Mouse (Mus musculus): ENCODE measurements around the gene Prkcb. TPM values are rescaled to one million over a fixed set of nuclear protein-coding genes. Genes with fewer than 3 reads are reported as not detected.

Gene Prkcb
- total RNA-seq, 2 experiments from 2014 or later, result 1.2 to 1.4 TPM

GRCm38 (mm10) chr7:122319566-122319965 is 31.0 kb downstream of the Prkcb start:
- DNase-seq, result no peak

GRCm38 (mm10) chr7:122320843-122321544 is 32.4 kb downstream of the Prkcb start:
- no peak for DNase-seq

- DNase-seq, result no peak
Observed at GRCm38 (mm10) chr7:122322038-122322690, 33.6 kb downstream of the Prkcb start.

GRCm38 (mm10) chr7:122327942-122328341 is 39.4 kb downstream of the Prkcb start:
- DNase-seq, result no peak

- DNase-seq, result no peak
Observed at GRCm38 (mm10) chr7:122328466-122328865, 39.9 kb downstream of the Prkcb start.

GRCm38 (mm10) chr7:122329588-122329987 is 41.0 kb downstream of the Prkcb start:
- DNase-seq, result no peak

GRCm38 (mm10) chr7:122333686-122334085 is 45.1 kb downstream of the Prkcb start:
- no peak for DNase-seq

- no peak for DNase-seq
Observed at GRCm38 (mm10) chr7:122337302-122337701, 48.8 kb downstream of the Prkcb start.

- DNase-seq, result no peak
Observed at GRCm38 (mm10) chr7:122338055-122338454, 49.5 kb downstream of the Prkcb start.

GRCm38 (mm10) chr7:122339476-122339875 is 50.9 kb downstream of the Prkcb start:
- DNase-seq, result no peak

- DNase-seq, result no peak
Observed at GRCm38 (mm10) chr7:122341813-122342212, 53.3 kb downstream of the Prkcb start.

- DNase-seq, result no peak
Observed at GRCm38 (mm10) chr7:122344656-122345055, 56.1 kb downstream of the Prkcb start.

GRCm38 (mm10) chr7:122346251-122347242 is 58.0 kb downstream of the Prkcb start:
- DNase-seq, result no peak

- no peak for DNase-seq
Observed at GRCm38 (mm10) chr7:122347433-122347832, 58.9 kb downstream of the Prkcb start.

- DNase-seq, result no peak
Observed at GRCm38 (mm10) chr7:122349961-122350360, 61.4 kb downstream of the Prkcb start.

GRCm38 (mm10) chr7:122350741-122351140 is 62.2 kb downstream of the Prkcb start:
- no peak for DNase-seq

GRCm38 (mm10) chr7:122351816-122352215 is 63.3 kb downstream of the Prkcb start:
- no peak for DNase-seq

GRCm38 (mm10) chr7:122352566-122353277 is 64.2 kb downstream of the Prkcb start:
- no peak for DNase-seq

- DNase-seq, result no peak
Observed at GRCm38 (mm10) chr7:122353329-122353728, 64.8 kb downstream of the Prkcb start.

GRCm38 (mm10) chr7:122356941-122357340 is 68.4 kb downstream of the Prkcb start:
- DNase-seq, result no peak

- no peak for DNase-seq
Observed at GRCm38 (mm10) chr7:122357847-122358246, 69.3 kb downstream of the Prkcb start.

GRCm38 (mm10) chr7:122366635-122367034 is 78.1 kb downstream of the Prkcb start:
- no peak for DNase-seq

All from gastrocnemius, postnatal 25 days (tissue).